9 mouse cellular contexts compared by ENCODE assay signal in genomic region chr7:45233580-45234332, GRCm38 (mm10). TPM values are rescaled to one million over a fixed set of nuclear protein-coding genes. Genes with fewer than 3 reads are reported as not detected.
DNase-seq lines count a peak whose midpoint lies in the region; ATAC-seq and TF ChIP-seq lines count a peak whose summit lies in the region.
"Had no signal": no experiment of that assay in that cellular context is flagged by ENCODE, and none has a peak within 500 bp of the region (broad histone marks: within the 10 kb centered on the region; RNA-seq: fewer than 3 reads in every experiment).

No protein-coding gene starts in this region.

- no peak for TF ChIP-seq CTCF in lung, postnatal 0 days (IDR thresholded peaks at IDR 0.05)

- WGBS in lung, postnatal 0 days = 33% methylated on average over 20 of the region's 20 CpGs
- 28% methylated on average over 20 of the region's 20 CpGs for WGBS in embryonic facial prominence, embryonic 11.5 days
- 20% methylated on average over 20 of the region's 20 CpGs for WGBS in hindbrain, embryonic 11.5 days
- WGBS in neural tube, embryonic 15.5 days = 27% methylated on average over 20 of the region's 20 CpGs

- no peaks in the 10 kb centered on the region for H3K27me3 ChIP-seq in lung, postnatal 0 days (replicated peaks; ENCODE audit: insufficient read depth, low read length)
- peaks cover 8% of the 10 kb centered on the region for H3K27me3 ChIP-seq in embryonic facial prominence, embryonic 11.5 days (ENCODE audit: control insufficient read depth, insufficient read depth, low read length)
- no peaks in the 10 kb centered on the region; the same call in 1 of the 2 replicates for H3K27me3 ChIP-seq in hindbrain, embryonic 11.5 days (ENCODE audit: control insufficient read depth, insufficient read depth, low read length)
- peaks cover 32% of the 10 kb centered on the region for H3K27me3 ChIP-seq in neural tube, embryonic 15.5 days (replicated peaks)

- no peak overlapping the region for H3K27ac ChIP-seq in lung, postnatal 0 days (ENCODE audit: low read length)
- 0 out of 2 replicates have a peak overlapping the region, but pooled peaks have one; percentile 8 for H3K27ac ChIP-seq in embryonic facial prominence, embryonic 11.5 days (replicated peaks; ENCODE audit: low read depth, low read length)
- peak overlapping the region; percentile 27 for H3K27ac ChIP-seq in hindbrain, embryonic 11.5 days (ENCODE audit: low read depth, low read length)
- H3K27ac ChIP-seq in neural tube, embryonic 15.5 days (replicated peaks) = no peak overlapping the region
- H3K27ac ChIP-seq: macrophage had no signal

- H3K9me3 ChIP-seq in lung, postnatal 0 days (ENCODE audit: low read length) = no peaks in the 10 kb centered on the region
- H3K9me3 ChIP-seq in embryonic facial prominence, embryonic 11.5 days (replicated peaks; ENCODE audit: control insufficient read depth, low read length) = no peaks in the 10 kb centered on the region
- no peaks in the 10 kb centered on the region for H3K9me3 ChIP-seq in hindbrain, embryonic 11.5 days (ENCODE audit: control insufficient read depth, low read length)
- H3K9me3 ChIP-seq in neural tube, embryonic 15.5 days (replicated peaks) = no peaks in the 10 kb centered on the region

- H3K4me3 ChIP-seq in lung, postnatal 0 days (ENCODE audit: low read depth, low read length) = no peak overlapping the region
- no peak overlapping the region for H3K4me3 ChIP-seq in embryonic facial prominence, embryonic 11.5 days (ENCODE audit: low read depth, low read length)
- H3K4me3 ChIP-seq in hindbrain, embryonic 11.5 days (ENCODE audit: low read depth, low read length) = no peak overlapping the region
- no peak overlapping the region for H3K4me3 ChIP-seq in neural tube, embryonic 15.5 days (replicated peaks)

- peak overlapping the region; percentile 51 for H3K4me2 ChIP-seq in lung, postnatal 0 days (replicated peaks; ENCODE audit: low read depth, low read length)
- H3K4me2 ChIP-seq in embryonic facial prominence, embryonic 11.5 days (ENCODE audit: low read depth, low read length) = no peak overlapping the region
- peak overlapping the region; percentile 21 for H3K4me2 ChIP-seq in hindbrain, embryonic 11.5 days (replicated peaks; ENCODE audit: low read depth, low read length)
- peak overlapping the region; percentile 22; the same call in 1 of the 2 replicates for H3K4me2 ChIP-seq in neural tube, embryonic 15.5 days

- no peak for ATAC-seq in lung, postnatal 0 days
- ATAC-seq in embryonic facial prominence, embryonic 11.5 days (replicated peaks; ENCODE audit: insufficient number of reproducible peaks, low FRiP score, low TSS enrichment, low read depth) = 0 out of 2 replicates have a peak, but pooled peaks have one; percentile 3
- peak; percentile 15; the same call in 1 of the 2 replicates for ATAC-seq in hindbrain, embryonic 11.5 days (ENCODE audit: low FRiP score)
- no peak for ATAC-seq in neural tube, embryonic 15.5 days (ENCODE audit: low FRiP score)

- peaks cover 13% of the 10 kb centered on the region; the same call in 1 of the 2 replicates for H3K4me1 ChIP-seq in lung, postnatal 0 days (ENCODE audit: insufficient read depth, low read depth, low read length)
- peaks cover 5% of the 10 kb centered on the region for H3K4me1 ChIP-seq in embryonic facial prominence, embryonic 11.5 days (ENCODE audit: control insufficient read depth, insufficient read depth, low read length)
- H3K4me1 ChIP-seq in hindbrain, embryonic 11.5 days (replicated peaks; ENCODE audit: control insufficient read depth, insufficient read depth, low read length) = peaks cover 7% of the 10 kb centered on the region
- H3K4me1 ChIP-seq in neural tube, embryonic 15.5 days = peaks cover 21% of the 10 kb centered on the region

- no peak overlapping the region for H3K9ac ChIP-seq in lung, postnatal 0 days (replicated peaks; ENCODE audit: low read depth)
- H3K9ac ChIP-seq in embryonic facial prominence, embryonic 11.5 days (replicated peaks; ENCODE audit: low read length) = peak overlapping the region; percentile 25; the same call in 1 of the 2 replicates
- H3K9ac ChIP-seq in hindbrain, embryonic 11.5 days (ENCODE audit: low read depth, low read length) = peak overlapping the region; percentile 42; the same call in 1 of the 2 replicates
- 0 out of 2 replicates have a peak overlapping the region, but pooled peaks have one; percentile 3 for H3K9ac ChIP-seq in neural tube, embryonic 15.5 days (replicated peaks)

- TF ChIP-seq EP300 in lung, postnatal 0 days (IDR thresholded peaks at IDR 0.05) = no peak

- 0 out of 2 replicates have a peak, but pooled peaks cover 9% of the 10 kb centered on the region for H3K36me3 ChIP-seq in lung, postnatal 0 days (ENCODE audit: insufficient read depth, low read length)
- peaks cover 18% of the 10 kb centered on the region for H3K36me3 ChIP-seq in embryonic facial prominence, embryonic 11.5 days (replicated peaks; ENCODE audit: control insufficient read depth, insufficient read depth, low read depth, low read length)
- peaks cover 21% of the 10 kb centered on the region for H3K36me3 ChIP-seq in hindbrain, embryonic 11.5 days (ENCODE audit: control insufficient read depth, insufficient read depth, low read length)
- H3K36me3 ChIP-seq in neural tube, embryonic 15.5 days = no peaks in the 10 kb centered on the region

- DNase-seq in lung, postnatal 0 days (ENCODE audit: low spot score) = no peak
- DNase-seq in lung, postnatal 36 days = no peak
- peak; percentile 34 for DNase-seq in embryonic facial prominence, embryonic 11.5 days (ENCODE audit: low spot score)
- peak; percentile 62 for DNase-seq in hindbrain, embryonic 11.5 days (ENCODE audit: low spot score)
- peak; percentile 46 to 89 for DNase-seq in left cerebral cortex, adult 8-10 months (ENCODE audit: low spot score in 2 of 2)
- no peak for DNase-seq in natural killer cell, adult 2 months (ENCODE audit: low spot score in 2 of 2)
- no peak for DNase-seq in thymus, postnatal 10 days (ENCODE audit: low spot score in 2 of 2)

RNA-seq across cellular contexts. Expression of gene Cd37, which starts 5.2 kb away (rescaled TPM):
- polyA plus RNA-seq in lung, postnatal 0 days (2015; fragmentation: Nextera tagmentation; extraction: Ambion mirVana) = 9.1 and 9.8 TPM in 2 replicates
- 0.86 and 1.1 TPM in 2 replicates for polyA plus RNA-seq in embryonic facial prominence, embryonic 11.5 days (2014; fragmentation: Nextera tagmentation; extraction: Ambion mirVana)
- polyA plus RNA-seq in hindbrain, embryonic 11.5 days (2014; fragmentation: Nextera tagmentation; extraction: Ambion mirVana) = 1.1 and 2.5 TPM in 2 replicates
- total RNA-seq in left cerebral cortex, adult 8-10 months (2022) = 10 to 100 TPM in 2 of 4 experiments, 1 to 10 TPM in 2; 5.0 to 18.9 (median 11.9) TPM
- polyA plus RNA-seq in neural tube, embryonic 15.5 days (2015; fragmentation: Nextera tagmentation; extraction: Ambion mirVana) = 1.7 and 12.4 TPM in 2 replicates

RNA-seq across cellular contexts. Expression of gene Slc6a16, which starts 7.1 kb away (rescaled TPM):
- not detected in 2 replicates for polyA plus RNA-seq in lung, postnatal 0 days (2015; fragmentation: Nextera tagmentation; extraction: Ambion mirVana)
- 0.21 TPM in 1 of 2 replicates, not detected in the other for polyA plus RNA-seq in embryonic facial prominence, embryonic 11.5 days (2014; fragmentation: Nextera tagmentation; extraction: Ambion mirVana)
- 0.14 and 0.32 TPM in 2 replicates for polyA plus RNA-seq in hindbrain, embryonic 11.5 days (2014; fragmentation: Nextera tagmentation; extraction: Ambion mirVana)
- 1 to 10 TPM; 1.6 to 2.6 (median 2.1) TPM for total RNA-seq in left cerebral cortex, adult 8-10 months (2022)
- polyA plus RNA-seq in neural tube, embryonic 15.5 days (2015; fragmentation: Nextera tagmentation; extraction: Ambion mirVana) = 0.67 and 0.78 TPM in 2 replicates
- polyA plus RNA-seq: macrophage had no signal

RNA-seq across cellular contexts. Expression of gene Tead2, which starts 18.2 kb away (rescaled TPM):
- polyA plus RNA-seq in lung, postnatal 0 days (2015; fragmentation: Nextera tagmentation; extraction: Ambion mirVana) = 46.5 and 52.3 TPM in 2 replicates
- polyA plus RNA-seq in embryonic facial prominence, embryonic 11.5 days (2014; fragmentation: Nextera tagmentation; extraction: Ambion mirVana) = 276 and 285 TPM in 2 replicates
- 229 and 242 TPM in 2 replicates for polyA plus RNA-seq in hindbrain, embryonic 11.5 days (2014; fragmentation: Nextera tagmentation; extraction: Ambion mirVana)
- 1 to 10 TPM; 2.0 to 5.1 (median 3.0) TPM for total RNA-seq in left cerebral cortex, adult 8-10 months (2022)
- 28.9 and 44.5 TPM in 2 replicates for polyA plus RNA-seq in neural tube, embryonic 15.5 days (2015; fragmentation: Nextera tagmentation; extraction: Ambion mirVana)
- polyA plus RNA-seq: macrophage had no signal

RNA-seq across cellular contexts. Expression of gene Dkkl1, which starts 21.8 kb away (rescaled TPM):
- polyA plus RNA-seq in lung, postnatal 0 days (2015; fragmentation: Nextera tagmentation; extraction: Ambion mirVana) = 0.93 and 1.1 TPM in 2 replicates
- polyA plus RNA-seq in embryonic facial prominence, embryonic 11.5 days (2014; fragmentation: Nextera tagmentation; extraction: Ambion mirVana) = 1.8 and 2.3 TPM in 2 replicates
- polyA plus RNA-seq in hindbrain, embryonic 11.5 days (2014; fragmentation: Nextera tagmentation; extraction: Ambion mirVana) = 1.6 and 1.7 TPM in 2 replicates
- 10 to 100 TPM; 23.1 to 31.5 (median 26.8) TPM for total RNA-seq in left cerebral cortex, adult 8-10 months (2022)
- 15.6 and 17.7 TPM in 2 replicates for polyA plus RNA-seq in neural tube, embryonic 15.5 days (2015; fragmentation: Nextera tagmentation; extraction: Ambion mirVana)
- polyA plus RNA-seq: macrophage had no signal

RNA-seq across cellular contexts. Expression of gene Ccdc155, which starts 29.1 kb away (rescaled TPM):
- polyA plus RNA-seq in lung, postnatal 0 days (2015; fragmentation: Nextera tagmentation; extraction: Ambion mirVana) = 2.7 and 3.3 TPM in 2 replicates
- 0.41 and 0.42 TPM in 2 replicates for polyA plus RNA-seq in embryonic facial prominence, embryonic 11.5 days (2014; fragmentation: Nextera tagmentation; extraction: Ambion mirVana)
- 0.31 and 0.40 TPM in 2 replicates for polyA plus RNA-seq in hindbrain, embryonic 11.5 days (2014; fragmentation: Nextera tagmentation; extraction: Ambion mirVana)
- 1 to 10 TPM; 4.3 to 6.4 (median 5.4) TPM for total RNA-seq in left cerebral cortex, adult 8-10 months (2022)
- polyA plus RNA-seq in neural tube, embryonic 15.5 days (2015; fragmentation: Nextera tagmentation; extraction: Ambion mirVana) = 0.36 and 0.60 TPM in 2 replicates
- polyA plus RNA-seq: macrophage had no signal

Comparison
In these comparisons a context has a peak if more than half of its experiments do, and no peak if none do; other contexts are left out.
1. ATAC-seq: peak in embryonic facial prominence, embryonic 11.5 days (single experiment) and hindbrain, embryonic 11.5 days (single experiment); none in lung, postnatal 0 days (single experiment) and neural tube, embryonic 15.5 days (single experiment).
2. DNase-seq: peak in embryonic facial prominence, embryonic 11.5 days (single experiment), hindbrain, embryonic 11.5 days (single experiment) and left cerebral cortex, adult 8-10 months (2 of 2); none in lung, postnatal 0 days (single experiment), lung, postnatal 36 days (single experiment), natural killer cell, adult 2 months (0 of 2) and thymus, postnatal 10 days (0 of 2).
3. H3K27ac ChIP-seq: peak in embryonic facial prominence, embryonic 11.5 days (single experiment) and hindbrain, embryonic 11.5 days (single experiment); none in lung, postnatal 0 days (single experiment) and neural tube, embryonic 15.5 days (single experiment).